Mouse (Mus musculus) C2C12 (cell line): ENCODE data around the gene Tsr1. TPM values are rescaled to one million over a fixed set of nuclear protein-coding genes. Genes with fewer than 3 reads are reported as not detected.

Source experiments
- H3K27me3 ChIP-seq: one replicate; pipeline ENCODE4 v1.6.1; 2011; ENCODE audit not compliant: control insufficient read depth, insufficient read depth, insufficient read length
- H3K36me3 ChIP-seq: one replicate; pipeline ENCODE4 v1.6.1; 2011; ENCODE audit not compliant: control insufficient read depth, insufficient read depth
- H3K4me3 ChIP-seq: one replicate; pipeline ENCODE4 v1.5.1; 2011; ENCODE audit warnings: mild to moderate bottlenecking, control low read depth; ENCODE audit not compliant: poor library complexity, insufficient read depth, severe bottlenecking
- H3K79me2 ChIP-seq: one replicate; pipeline ENCODE4 v1.6.1; 2011; ENCODE audit not compliant: control insufficient read depth, insufficient read depth
- H3K79me3 ChIP-seq: one replicate; pipeline ENCODE4 v1.6.1; 2011; ENCODE audit warnings: low read depth, control low read depth
- H3ac ChIP-seq: one replicate; pipeline ENCODE3; 2011; ENCODE audit warnings: low read depth; ENCODE audit not compliant: control insufficient read depth, insufficient read length
- CEBPB ChIP-seq: IDR thresholded peaks from one replicate; pipeline ENCODE4 v1.6.1; 2011; ENCODE audit warnings: low read depth, mild to moderate bottlenecking, control low read depth, moderate library complexity
- CTCF ChIP-seq: IDR thresholded peaks from one replicate; pipeline ENCODE4 v1.5.1; 2011; ENCODE audit not compliant: control insufficient read depth, insufficient read depth, insufficient read length
- FOSL1 ChIP-seq: IDR thresholded peaks from one replicate; pipeline ENCODE4 v1.8.0; 2011; ENCODE audit warnings: mild to moderate bottlenecking, low read length; ENCODE audit not compliant: poor library complexity, insufficient read depth, severe bottlenecking
- MAX ChIP-seq: IDR thresholded peaks from one replicate; pipeline ENCODE4 v1.6.1; 2011; ENCODE audit warnings: mild to moderate bottlenecking, control low read depth
- MYOD1 ChIP-seq: IDR thresholded peaks from one replicate; pipeline ENCODE4 v1.6.1; 2011; ENCODE audit warnings: low read depth; ENCODE audit not compliant: control insufficient read depth, insufficient read length
- MYOG ChIP-seq: IDR thresholded peaks from one replicate; pipeline ENCODE4 v1.6.1; 2011; ENCODE audit not compliant: control insufficient read depth, insufficient read length; ENCODE audit errors: extremely low read depth
- USF1 ChIP-seq: IDR thresholded peaks from one replicate; pipeline ENCODE4 v1.6.1; 2011; ENCODE audit warnings: low read depth, mild to moderate bottlenecking, control low read depth, moderate library complexity
- polyA plus RNA-seq: library from polyadenylated mRNA; unstranded; fragments of >200 nt; fragmentation: generic; extraction: Trizol; gene quantifications from one replicate; pipeline ENCODE4 v1.2.1, GENCODE M21; 2012; ENCODE audit warnings: missing spikeins

Gene Tsr1
- polyA plus RNA-seq, 1 experiment: 42.2 TPM

DNA sequence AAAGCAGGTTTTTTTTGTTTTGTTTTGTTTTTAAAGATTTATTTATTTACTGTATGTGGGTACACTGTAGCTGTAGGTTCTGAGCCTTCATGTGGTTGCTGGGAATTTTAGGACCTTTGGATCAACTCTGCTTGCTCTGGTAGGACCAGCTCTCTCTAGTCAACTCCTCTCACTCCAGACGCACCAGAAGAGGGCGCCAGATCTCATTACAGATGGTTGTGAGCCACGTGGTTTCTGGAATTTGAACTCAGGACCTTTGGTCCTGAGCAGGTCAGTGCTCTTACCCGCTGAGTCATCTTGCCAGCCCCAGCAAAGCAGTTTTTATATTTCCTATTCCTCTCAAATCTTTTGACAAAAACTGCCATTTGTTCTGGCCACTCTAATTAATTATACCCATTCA is 26.3 kb downstream of the Tsr1 start:
- H3K79me3 ChIP-seq: peaks cover 36% of the 10 kb centered on the region
- H3ac ChIP-seq: no peak overlapping the region
- peaks cover 62% of the 10 kb centered on the region for H3K79me2 ChIP-seq
- H3K27me3 ChIP-seq: no peaks in the 10 kb centered on the region
- peaks cover 3% of the 10 kb centered on the region for H3K36me3 ChIP-seq
- no peak overlapping the region for H3K4me3 ChIP-seq
- no peak for TF ChIP-seq CEBPB
- TF ChIP-seq USF1: peak; percentile 53

DNA sequence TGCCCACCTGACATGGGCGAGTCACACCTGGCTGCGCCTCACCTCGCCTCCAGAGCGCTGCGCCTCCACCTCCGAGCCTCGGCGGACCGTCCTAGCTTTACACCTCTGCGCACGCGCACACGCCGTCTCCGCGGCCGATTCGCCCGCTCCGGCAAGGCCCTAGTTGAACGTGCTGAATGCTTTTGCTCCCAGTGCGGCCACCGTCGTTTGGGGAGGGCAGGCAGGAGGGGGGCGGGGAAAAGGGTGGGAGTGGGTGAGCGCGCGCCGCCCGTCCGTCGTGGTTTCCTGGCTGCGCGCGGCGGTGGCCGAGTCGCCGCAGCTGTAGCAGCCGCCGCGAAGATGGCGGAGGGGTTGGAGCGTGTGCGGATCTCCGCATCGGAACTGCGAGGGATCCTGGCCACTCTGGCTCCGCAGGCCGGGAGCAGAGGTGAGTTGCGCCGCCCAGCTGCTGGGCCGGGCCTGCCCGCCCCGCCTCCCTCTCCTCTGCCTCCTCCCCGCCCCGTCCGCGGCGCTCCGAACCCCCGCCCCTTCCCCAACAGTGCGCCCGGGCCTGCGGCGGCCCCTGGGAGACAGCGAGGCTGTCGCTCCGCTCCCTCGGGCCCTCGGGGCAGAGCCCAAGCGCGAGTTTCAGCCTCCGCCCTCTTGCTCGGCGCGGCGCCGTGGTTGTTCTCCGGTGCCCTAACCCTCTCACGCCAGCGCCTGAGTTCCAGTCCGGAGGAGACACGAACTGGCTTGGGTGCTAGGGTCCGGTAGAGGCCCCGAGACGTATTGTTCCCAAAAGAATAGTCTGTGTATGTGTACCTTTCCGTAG is 27.9 kb downstream of the Tsr1 start, which contains the start of the genes Smg6 and Srr:
TSS of gene Smg6 (plus strand) at position 247 of the 811 bp plus-strand sequence.
TSS of gene Srr (minus strand) at position 372 of the 811 bp plus-strand sequence.
- Histone ChIP-seq H3K4me3 (peak within 1 kb of the TSS; percentile 92), H3K79me3 (peaks cover 37% of the 10 kb centered on the region), H3ac (peak within 1 kb of the TSS; percentile 96), H3K36me3 (peaks cover 13% of the 10 kb centered on the region), H3K79me2 (peaks cover 77% of the 10 kb centered on the region), H3K27me3 (no peaks in the 10 kb centered on the region)
- peak; percentile 79 for TF ChIP-seq MAX
- TF ChIP-seq MYOD1: no peak

DNA sequence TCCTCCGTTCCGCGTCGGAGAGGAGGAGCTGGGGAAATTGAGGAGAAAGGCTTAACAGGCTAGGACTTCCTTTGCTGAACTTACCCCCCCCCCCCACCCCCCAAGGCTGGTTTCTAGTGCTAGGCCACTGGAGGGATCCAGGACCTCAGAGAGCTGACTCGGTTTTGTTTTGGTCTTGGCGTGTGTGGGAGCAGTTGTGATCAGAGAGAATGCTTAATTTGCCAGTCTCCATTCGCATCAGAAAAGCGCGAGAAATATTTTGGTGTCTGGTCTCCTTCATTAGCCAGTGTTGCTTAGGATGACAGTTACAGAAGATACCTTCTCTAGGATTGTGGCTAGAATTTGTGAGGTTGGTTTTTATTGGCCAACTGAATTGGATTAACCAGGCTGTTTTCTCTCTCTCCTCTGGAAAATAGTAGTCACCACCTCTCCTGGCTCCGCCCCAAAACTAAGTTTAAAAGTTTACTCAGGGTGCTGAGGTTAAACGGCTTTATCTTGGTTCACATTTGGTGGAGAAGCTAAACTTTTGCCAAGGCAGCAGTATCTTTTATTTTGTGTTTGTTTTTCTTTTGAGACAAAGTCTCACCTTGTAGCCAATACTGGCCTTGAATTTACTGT is 28.6 kb downstream of the Tsr1 start:
- peaks cover 76% of the 10 kb centered on the region for H3K79me2 ChIP-seq
- peaks cover 13% of the 10 kb centered on the region for H3K36me3 ChIP-seq
- H3K79me3 ChIP-seq: peaks cover 37% of the 10 kb centered on the region
- peak overlapping the region; percentile 92 for H3K4me3 ChIP-seq
- peak overlapping the region; percentile 96 for H3ac ChIP-seq
- H3K27me3 ChIP-seq: no peaks in the 10 kb centered on the region
- TF ChIP-seq FOSL1 (no peak), MYOG (no peak), CTCF (no peak), CEBPB (no peak), MAX (no peak), USF1 (no peak), MYOD1 (no peak)

DNA sequence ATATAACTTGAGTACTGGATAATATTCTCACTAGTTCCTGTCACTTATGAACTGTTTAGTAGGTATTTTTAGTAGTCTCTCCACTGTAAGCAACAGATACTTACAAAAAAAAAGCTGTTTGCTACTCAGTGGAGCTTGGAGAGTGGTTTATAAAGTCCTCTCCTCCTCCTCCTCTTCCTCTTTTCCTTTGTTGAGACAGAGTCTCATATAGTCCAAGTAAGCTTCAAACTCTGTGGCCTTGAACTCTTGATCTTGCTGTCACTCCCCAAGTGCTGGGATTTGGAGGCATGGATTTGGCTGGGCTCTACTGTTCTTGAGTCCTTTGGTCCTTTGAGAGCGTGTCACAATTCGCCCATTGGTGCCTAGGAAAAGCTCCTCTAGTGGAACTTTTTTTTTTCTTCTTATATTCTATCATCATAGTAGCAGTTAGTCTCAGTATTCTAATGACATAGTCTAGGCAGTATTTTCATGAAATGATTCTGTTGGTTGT is 29.4 kb downstream of the Tsr1 start:
- Histone ChIP-seq H3K4me3 (no peak overlapping the region), H3ac (no peak overlapping the region), H3K79me3 (peaks cover 37% of the 10 kb centered on the region), H3K27me3 (no peaks in the 10 kb centered on the region), H3K79me2 (peaks cover 73% of the 10 kb centered on the region), H3K36me3 (peaks cover 16% of the 10 kb centered on the region)
- TF ChIP-seq USF1 (no peak), MAX (no peak), FOSL1 (no peak), MYOG (no peak), CTCF (no peak), MYOD1 (no peak), CEBPB (no peak)

DNA sequence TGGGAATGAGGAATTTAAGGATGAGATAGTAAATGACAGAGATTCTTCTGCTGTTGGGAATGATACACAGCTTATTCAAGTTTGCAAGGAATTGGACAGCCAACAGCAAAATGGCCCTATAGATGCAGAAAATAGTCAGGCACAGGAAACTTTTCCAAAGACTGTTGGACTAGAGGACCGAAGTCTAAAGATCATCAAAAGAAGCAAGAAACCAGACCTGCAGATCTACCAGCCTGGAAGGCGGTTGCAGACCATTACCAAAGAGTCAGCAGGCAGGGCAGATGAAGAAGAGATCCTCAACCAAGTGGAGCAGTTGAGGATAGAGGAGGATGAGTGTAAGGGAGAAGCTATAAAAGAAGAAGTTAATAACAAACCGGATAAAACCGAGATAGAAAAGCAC is 31.2 kb downstream of the Tsr1 start:
- Histone ChIP-seq H3K27me3 (no peaks in the 10 kb centered on the region), H3K4me3 (no peak overlapping the region), H3K79me3 (peaks cover 32% of the 10 kb centered on the region), H3ac (no peak overlapping the region), H3K36me3 (peaks cover 26% of the 10 kb centered on the region), H3K79me2 (peaks cover 61% of the 10 kb centered on the region)
- no peak for TF ChIP-seq MAX
- TF ChIP-seq FOSL1: no peak
- no peak for TF ChIP-seq MYOG
- no peak for TF ChIP-seq MYOD1
- TF ChIP-seq CTCF: no peak
- no peak for TF ChIP-seq CEBPB
- TF ChIP-seq USF1: no peak

DNA sequence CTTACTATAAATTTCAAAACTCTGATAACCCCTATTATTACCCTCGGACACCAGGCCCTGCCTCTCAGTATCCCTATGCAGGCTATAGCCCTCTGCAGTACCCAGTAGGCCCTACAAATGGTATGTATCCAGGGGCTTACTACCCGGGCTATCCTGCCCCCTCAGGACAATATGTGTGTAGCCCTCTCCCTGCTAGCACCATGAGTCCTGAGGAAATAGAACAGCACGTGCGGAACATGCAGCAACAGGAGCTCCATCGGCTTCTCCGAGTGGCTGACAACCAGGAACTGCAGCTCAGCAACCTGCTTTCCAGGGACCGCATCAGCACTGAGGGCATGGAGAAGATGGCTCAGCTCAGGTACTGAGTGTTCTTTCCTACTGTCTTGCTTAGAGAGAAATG is 32.5 kb downstream of the Tsr1 start:
- Histone ChIP-seq H3K79me2 (peaks cover 48% of the 10 kb centered on the region), H3K36me3 (peaks cover 36% of the 10 kb centered on the region), H3ac (no peak overlapping the region), H3K27me3 (no peaks in the 10 kb centered on the region), H3K4me3 (no peak overlapping the region), H3K79me3 (peaks cover 25% of the 10 kb centered on the region)
- TF ChIP-seq USF1 (no peak), CEBPB (no peak), MAX (no peak), MYOG (no peak), FOSL1 (no peak), CTCF (no peak), MYOD1 (no peak)
